Mouse (Mus musculus) hindbrain, embryonic 10.5 days (tissue): ENCODE measurements around the gene Cd59a. TPM values are rescaled to one million over a fixed set of nuclear protein-coding genes. Genes with fewer than 3 reads are reported as not detected.
A peak's percentile ranks its signal among the peaks of the same experiment; 100 is the strongest.
"Not testable (repeated sequence)": the region's sequence is repeated elsewhere in the genome, so short reads cannot be mapped to it uniquely, and the experiment has no call there.

Experiments used
- DNase-seq: peaks from one replicate; pipeline ENCODE4 v3.0.0-alpha.2; 2017; ENCODE audit warnings: low spot score
- H3K27ac ChIP-seq: fragments of 300-500 bp; sonication (generic); 2 replicates; pipeline ENCODE4 v1.5.1; 2016; ENCODE audit warnings: mild to moderate bottlenecking, moderate library complexity
- H3K27me3 ChIP-seq: fragments of 300-500 bp; sonication (generic); 2 replicates; pipeline ENCODE4 v1.6.1; 2016; ENCODE audit warnings: mild to moderate bottlenecking; ENCODE audit not compliant: poor library complexity, insufficient read depth, severe bottlenecking
- H3K36me3 ChIP-seq: fragments of 300-500 bp; sonication (generic); 2 replicates; pipeline ENCODE4 v1.6.1; 2016; ENCODE audit warnings: mild to moderate bottlenecking, moderate library complexity
- H3K4me1 ChIP-seq: fragments of 300-500 bp; sonication (generic); replicated peaks from 2 replicates; pipeline ENCODE4 v1.6.1; 2016; ENCODE audit warnings: mild to moderate bottlenecking
- H3K4me3 ChIP-seq: fragments of 300-500 bp; sonication (generic); 2 replicates; pipeline ENCODE4 v1.5.1; 2016; ENCODE audit warnings: mild to moderate bottlenecking, moderate library complexity
- H3K9me3 ChIP-seq: fragments of 300-500 bp; sonication (generic); 2 replicates; pipeline ENCODE4 v1.6.1; 2016; ENCODE audit warnings: mild to moderate bottlenecking, moderate library complexity
- WGBS: fragments of 180-500 bp; shearing (Covaris S2); methylation state at CpG from one replicate; pipeline ENCODE4 v1.1.7; 2016; 5-methylcytosine and 5-hydroxymethylcytosine counted together
- polyA plus RNA-seq: library from polyadenylated mRNA; unstranded; fragments of >200 nt; fragmentation: Nextera tagmentation; extraction: Ambion mirVana; gene quantifications from 2 replicates; pipeline ENCODE4 v1.2.1, GENCODE M21; 2016

The Cd59a gene
- polyA plus RNA-seq: 26.4 and 30.1 TPM in 2 replicates

- H3K27ac ChIP-seq: peak within 1 kb of the TSS; percentile 89
- no peaks in the 10 kb centered on the region for H3K9me3 ChIP-seq
- WGBS: 3% methylated on average over 15 of the region's 15 CpGs
- H3K4me1 ChIP-seq: peaks cover 31% of the 10 kb centered on the region
- peak within 1 kb of the TSS; percentile 54 for H3K4me3 ChIP-seq
- no peaks in the 10 kb centered on the region for H3K36me3 ChIP-seq
- DNase-seq: peak; percentile 80
- H3K27me3 ChIP-seq: no peaks in the 10 kb centered on the region
Observed at GRCm38 (mm10) chr2:104095741-104096213, at the start of gene Cd59a. TSS of gene Cd59a (plus strand) at chr2:104095801.

- no peak overlapping the region for H3K27ac ChIP-seq
Observed at GRCm38 (mm10) chr2:104058381-104058780, 37.2 kb upstream of the Cd59a start.

GRCm38 (mm10) chr2:104058954-104059353, 36.6 kb upstream of the Cd59a start:
- Histone ChIP-seq H3K36me3 (peaks cover 50% of the 10 kb centered on the region), H3K4me1 (no peaks in the 10 kb centered on the region), H3K27me3 (no peaks in the 10 kb centered on the region), H3K9me3 (no peaks in the 10 kb centered on the region), H3K27ac (no peak overlapping the region), H3K4me3 (no peak overlapping the region)
- 89% methylated on average over 4 of the region's 4 CpGs for WGBS
- DNase-seq: no peak

More at GRCm38 (mm10) chr2:104058381-104058780, 37.2 kb upstream of the Cd59a start:
- peaks cover 54% of the 10 kb centered on the region for H3K36me3 ChIP-seq
- no peaks in the 10 kb centered on the region for H3K9me3 ChIP-seq
- no peaks in the 10 kb centered on the region for H3K4me1 ChIP-seq
- no peaks in the 10 kb centered on the region for H3K27me3 ChIP-seq
- no peak overlapping the region for H3K4me3 ChIP-seq
- DNase-seq: no peak
- WGBS: 100% methylated on average over 1 of the region's 1 CpGs

- H3K4me1 ChIP-seq: no peaks in the 10 kb centered on the region
- H3K36me3 ChIP-seq: peaks cover 41% of the 10 kb centered on the region
- H3K27me3 ChIP-seq: no peaks in the 10 kb centered on the region
- no peak overlapping the region for H3K4me3 ChIP-seq
- H3K9me3 ChIP-seq: no peaks in the 10 kb centered on the region
- no peak overlapping the region for H3K27ac ChIP-seq
- DNase-seq: no peak
- 76% methylated on average over 10 of the region's 10 CpGs for WGBS
Observed at GRCm38 (mm10) chr2:104059786-104060185, 35.8 kb upstream of the Cd59a start.

- H3K9me3 ChIP-seq: no peaks in the 10 kb centered on the region
- 96% methylated on average over 6 of the region's 6 CpGs for WGBS
- H3K4me3 ChIP-seq: no peak overlapping the region
- H3K36me3 ChIP-seq: peaks cover 29% of the 10 kb centered on the region
- H3K27me3 ChIP-seq: no peaks in the 10 kb centered on the region
- no peak overlapping the region for H3K27ac ChIP-seq
- no peaks in the 10 kb centered on the region for H3K4me1 ChIP-seq
- no peak for DNase-seq
Observed at GRCm38 (mm10) chr2:104060996-104061395, 34.6 kb upstream of the Cd59a start.

- no peak for DNase-seq
- H3K9me3 ChIP-seq: no peaks in the 10 kb centered on the region
- H3K4me3 ChIP-seq: no peak overlapping the region
- no peaks in the 10 kb centered on the region for H3K27me3 ChIP-seq
- H3K27ac ChIP-seq: no peak overlapping the region
- H3K36me3 ChIP-seq: peaks cover 29% of the 10 kb centered on the region
- no peaks in the 10 kb centered on the region for H3K4me1 ChIP-seq
Observed at GRCm38 (mm10) chr2:104062665-104063064, 32.9 kb upstream of the Cd59a start.

- 89% methylated on average over 2 of the region's 2 CpGs for WGBS
- Histone ChIP-seq H3K27me3 (no peaks in the 10 kb centered on the region), H3K4me1 (no peaks in the 10 kb centered on the region), H3K27ac (no peak overlapping the region), H3K4me3 (no peak overlapping the region), H3K36me3 (peaks cover 20% of the 10 kb centered on the region), H3K9me3 (no peaks in the 10 kb centered on the region)
- no peak for DNase-seq
Observed at GRCm38 (mm10) chr2:104064152-104064551, 31.4 kb upstream of the Cd59a start.

- not testable (repeated sequence) for H3K4me3 ChIP-seq, H3K9me3 ChIP-seq, DNase-seq, H3K27ac ChIP-seq, H3K27me3 ChIP-seq
- 91% methylated on average over 6 of the region's 6 CpGs for WGBS
- Histone ChIP-seq H3K36me3 (peaks cover 13% of the 10 kb centered on the region; the same call in 1 of the 2 replicates), H3K4me1 (peaks cover 10% of the 10 kb centered on the region)
Observed at GRCm38 (mm10) chr2:104065526-104065925, 30.1 kb upstream of the Cd59a start, which contains the start of gene Gm10912. TSS of gene Gm10912 (plus strand) at chr2:104065826.

- H3K36me3 ChIP-seq, H3K9me3 ChIP-seq, H3K4me3 ChIP-seq, H3K27ac ChIP-seq, DNase-seq, H3K27me3 ChIP-seq: not testable (repeated sequence)
- peaks cover 10% of the 10 kb centered on the region for H3K4me1 ChIP-seq
- 90% methylated on average over 7 of the region's 7 CpGs for WGBS
Observed at GRCm38 (mm10) chr2:104068450-104068849, 27.2 kb upstream of the Cd59a start, which contains the start of gene Gm10799. TSS of gene Gm10799 (minus strand) at chr2:104068550.

GRCm38 (mm10) chr2:104069704-104070185, 25.9 kb upstream of the Cd59a start, which contains the start of gene Cd59b:
TSS of gene Cd59b (plus strand) at chr2:104069849.
- H3K4me3 ChIP-seq: peak within 1 kb of the TSS; percentile 55
- H3K4me1 ChIP-seq: peaks cover 10% of the 10 kb centered on the region
- H3K27ac ChIP-seq: peak within 1 kb of the TSS; percentile 83
- peak; percentile 72 for DNase-seq
- H3K9me3 ChIP-seq: peaks cover 8% of the 10 kb centered on the region
- WGBS: 7% methylated on average over 13 of the region's 13 CpGs
- H3K27me3 ChIP-seq: no peaks in the 10 kb centered on the region
- peaks cover 6% of the 10 kb centered on the region; the same call in 1 of the 2 replicates for H3K36me3 ChIP-seq

- H3K36me3 ChIP-seq, H3K9me3 ChIP-seq, H3K27me3 ChIP-seq, H3K4me1 ChIP-seq, H3K4me3 ChIP-seq, H3K27ac ChIP-seq, DNase-seq: not testable (repeated sequence)
- WGBS: 78% methylated on average over 5 of the region's 5 CpGs
Observed at GRCm38 (mm10) chr2:104078285-104078684, 17.3 kb upstream of the Cd59a start.

GRCm38 (mm10) chr2:104081436-104082050, 14.1 kb upstream of the Cd59a start:
- H3K4me3 ChIP-seq, H3K4me1 ChIP-seq, H3K27me3 ChIP-seq, H3K36me3 ChIP-seq, DNase-seq, H3K27ac ChIP-seq, H3K9me3 ChIP-seq: not testable (repeated sequence)
- no CpG with 5 or more reads among the region's 1 CpGs for WGBS

GRCm38 (mm10) chr2:104082474-104082873, 13.1 kb upstream of the Cd59a start:
- no peaks in the 10 kb centered on the region for H3K4me1 ChIP-seq
- H3K27me3 ChIP-seq: no peaks in the 10 kb centered on the region
- DNase-seq: no peak
- no peaks in the 10 kb centered on the region for H3K9me3 ChIP-seq
- H3K4me3 ChIP-seq: no peak overlapping the region
- no peaks in the 10 kb centered on the region for H3K36me3 ChIP-seq
- no peak overlapping the region for H3K27ac ChIP-seq
